Mouse (Mus musculus) inflammation-experienced regulatory T-cells, adult 6 months (primary cell): Measurements from ENCODE around the gene Ankrd37. TPM values are rescaled to one million over a fixed set of nuclear protein-coding genes. Genes with fewer than 3 reads are reported as not detected.

Experiments used
- ATAC-seq: one replicate; pipeline ENCODE4 v1.8.0; 2017
- polyA plus RNA-seq, 3 experiments: library from polyadenylated mRNA; unstranded; fragments of 100-300 nt; shearing (Covaris generic); gene quantifications; one replicate each; pipeline ENCODE4 v1.2.1; 2017

Ankrd37 gene
- polyA plus RNA-seq, 3 experiments from 2014 or later = 12.3 to 17.9 (median 17.4) TPM

- ATAC-seq = no peak
Measured at GRCm38 (mm10) chr8:45973988-45974505, 31.5 kb downstream of the Ankrd37 start.

GRCm38 (mm10) chr8:45970894-45971293 lies 34.6 kb downstream of the Ankrd37 start:
- no peak for ATAC-seq

DNA sequence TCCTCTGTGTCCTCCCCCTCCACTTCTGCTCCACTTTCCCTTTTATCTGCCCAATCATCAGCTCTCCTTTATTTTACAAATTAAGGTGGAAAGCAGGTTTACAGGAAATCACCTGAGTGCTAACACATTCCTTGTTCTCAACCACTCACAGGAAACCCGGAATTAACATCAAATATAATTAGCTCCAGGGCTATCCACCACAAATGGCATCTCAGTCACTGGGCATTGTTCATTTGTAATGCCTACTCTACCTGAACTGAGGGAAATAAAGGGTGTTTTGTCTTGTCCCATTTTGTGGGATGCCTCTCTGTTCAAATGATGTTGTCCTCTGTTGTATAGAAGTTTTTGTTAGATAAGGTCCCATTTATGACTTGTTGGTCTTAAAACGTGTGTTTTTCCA lies 54.9 kb downstream of the Ankrd37 start:
- no peak for ATAC-seq

Other genes with a start within 250 kb of the Ankrd37 start
- not detected for gene Pdlim3, start 120.2 kb downstream of the Ankrd37 start, polyA plus RNA-seq
- not detected for gene Ccdc110, start 71.1 kb downstream of the Ankrd37 start, polyA plus RNA-seq
- 1 to 10 TPM in 2 of 3 experiments, under 1 TPM in 1; 0.55 to 2.9 (median 2.4) TPM for gene 1700029J07Rik, start 30.5 kb downstream of the Ankrd37 start, polyA plus RNA-seq
- 10 to 100 TPM; 64.0 to 81.0 (median 77.7) TPM for gene Ufsp2, start 30.2 kb downstream of the Ankrd37 start, polyA plus RNA-seq
- gene Lrp2bp, start 6.4 kb downstream of the Ankrd37 start, polyA plus RNA-seq = 1 to 10 TPM in 1 of 3 experiments, under 1 TPM in 2; 0.47 to 1.1 (median 0.97) TPM
- 10 to 100 TPM; 25.0 to 44.3 (median 33.7) TPM for gene Cfap97, start 146.1 kb upstream of the Ankrd37 start, polyA plus RNA-seq
- gene Snx25, start 146.5 kb upstream of the Ankrd37 start, polyA plus RNA-seq = 10 to 100 TPM in 2 of 3 experiments, 1 to 10 TPM in 1; 9.7 to 11.4 (median 11.0) TPM
- 100 to 1,000 TPM; 166 to 235 (median 173) TPM for gene Slc25a4, start 205.6 kb upstream of the Ankrd37 start, polyA plus RNA-seq